Comparison of ENCODE assay signal across 7 mouse cellular contexts in the genomic region with DNA sequence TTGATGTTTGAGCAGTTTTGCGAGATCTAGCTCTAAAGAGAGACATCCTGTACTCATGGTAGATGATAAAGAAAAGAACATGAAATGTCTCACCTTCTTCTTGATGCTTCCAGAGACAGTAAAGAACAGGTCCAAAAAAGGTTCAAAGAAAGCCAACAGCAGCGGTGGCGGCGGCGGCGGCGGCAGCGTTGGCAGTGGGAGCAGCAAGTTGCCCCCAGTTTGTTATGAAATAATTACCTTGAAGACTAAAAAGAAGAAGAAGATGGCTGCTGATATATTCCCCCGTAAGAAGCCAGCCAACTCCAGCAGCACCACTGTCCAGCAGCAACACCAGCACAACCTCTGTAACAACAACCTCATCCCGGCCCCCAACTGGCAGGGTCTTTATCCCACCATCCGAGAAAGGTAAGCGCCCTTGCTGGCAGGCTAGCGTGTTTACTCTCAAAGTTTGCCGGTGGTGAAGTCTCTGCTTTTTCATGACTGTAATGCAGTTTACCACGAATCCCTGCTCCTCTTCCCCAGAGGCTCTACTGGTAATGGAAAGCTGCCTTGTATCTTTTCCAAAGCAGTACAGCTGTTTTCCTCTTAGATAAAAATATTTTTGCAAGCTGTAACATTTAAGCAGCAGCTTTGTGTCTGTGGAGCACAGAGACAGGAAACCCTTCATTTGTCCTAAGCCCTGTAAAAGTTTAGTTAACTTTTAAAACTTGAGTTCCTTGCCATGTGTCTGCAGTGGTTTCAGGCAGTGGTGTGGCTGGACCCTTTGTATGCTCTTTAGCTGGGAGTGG. TPM values are rescaled to one million over a fixed set of nuclear protein-coding genes. Genes with fewer than 3 reads are reported as not detected.
DNase-seq lines count a peak whose midpoint lies in the region; ATAC-seq and TF ChIP-seq lines count a peak whose summit lies in the region.

No protein-coding gene starts in this region.

- TF ChIP-seq CTCF in ES-Bruce4 (IDR thresholded peaks at IDR 0.05; ENCODE audit: low read depth, low read length): no peak

- no peaks in the 10 kb centered on the region for H3K27me3 ChIP-seq in ES-Bruce4 (ENCODE audit: control insufficient read depth, insufficient read depth, low read length, poor library complexity, severe bottlenecking)
- no peaks in the 10 kb centered on the region for H3K27me3 ChIP-seq in heart, embryonic 14.5 days (ENCODE audit: control insufficient read depth, insufficient read depth, low read length)
- no peaks in the 10 kb centered on the region for H3K27me3 ChIP-seq in limb, embryonic 15.5 days

- H3K9me3 ChIP-seq in ES-Bruce4 (replicated peaks; ENCODE audit: control insufficient read depth, insufficient read depth, low read length, poor library complexity, severe bottlenecking): no peaks in the 10 kb centered on the region
- no peaks in the 10 kb centered on the region for H3K9me3 ChIP-seq in heart, embryonic 14.5 days (ENCODE audit: control insufficient read depth, low read length)
- H3K9me3 ChIP-seq in limb, embryonic 15.5 days: no peaks in the 10 kb centered on the region

- H3K4me3 ChIP-seq in ES-Bruce4 (ENCODE audit: low read depth, low read length): 0 out of 2 replicates have a peak overlapping the region, but pooled peaks have one; percentile 1
- peak overlapping the region; percentile 49 to 57 for H3K4me3 ChIP-seq in heart, embryonic 14.5 days (ENCODE audit: control insufficient read depth in 1 of 2, insufficient read depth in 1 of 2, low read depth in 1 of 2, low read length in 2 of 2)
- H3K4me3 ChIP-seq in limb, embryonic 15.5 days: peak overlapping the region; percentile 47

- no peaks in the 10 kb centered on the region for H3K36me3 ChIP-seq in ES-Bruce4 (ENCODE audit: control insufficient read depth, insufficient read depth, low read length, poor library complexity, severe bottlenecking)
- H3K36me3 ChIP-seq in heart, embryonic 14.5 days (ENCODE audit: control insufficient read depth, insufficient read depth, low read length): peaks cover 26% of the 10 kb centered on the region
- H3K36me3 ChIP-seq in limb, embryonic 15.5 days: peaks cover 9% of the 10 kb centered on the region

- no peak overlapping the region for H3K27ac ChIP-seq in ES-Bruce4 (ENCODE audit: insufficient read depth, low read length)
- H3K27ac ChIP-seq in heart, embryonic 14.5 days (replicated peaks in 1 of 2; ENCODE audit: control insufficient read depth in 1 of 2, insufficient read depth in 1 of 2, low read depth in 2 of 2, low read length in 2 of 2): peak overlapping the region; percentile 87 to 89
- H3K27ac ChIP-seq in limb, embryonic 15.5 days: peak overlapping the region; percentile 90

- TF ChIP-seq POLR2A in ES-Bruce4 (IDR thresholded peaks at IDR 0.05; ENCODE audit: insufficient read depth, low read length): no peak

- WGBS in heart, embryonic 14.5 days: 43% methylated on average over 15 of the region's 15 CpGs
- 43% methylated on average over 15 of the region's 15 CpGs for WGBS in limb, embryonic 15.5 days

- no peak for TF ChIP-seq EP300 in ES-Bruce4 (IDR thresholded peaks at IDR 0.05; ENCODE audit: insufficient read depth, low read depth, low read length)

- H3K4me1 ChIP-seq in ES-Bruce4 (ENCODE audit: control insufficient read depth, insufficient read depth, low read length): peaks cover 4% of the 10 kb centered on the region
- H3K4me1 ChIP-seq in heart, embryonic 14.5 days (ENCODE audit: control insufficient read depth in 2 of 2, insufficient read depth in 2 of 2, low read length in 2 of 2): peaks cover 9 to 31% of the 10 kb centered on the region in 2 experiments
- H3K4me1 ChIP-seq in limb, embryonic 15.5 days: peaks cover 32% of the 10 kb centered on the region

- H3K4me2 ChIP-seq in heart, embryonic 14.5 days (ENCODE audit: low read length): peak overlapping the region; percentile 70
- H3K4me2 ChIP-seq in limb, embryonic 15.5 days: peak overlapping the region; percentile 50

- peak; percentile 46 for DNase-seq in cerebellum, adult 9-11 months
- DNase-seq in right cerebral cortex, adult 2 months (ENCODE audit: low spot score in 2 of 2): no peak
- no peak for DNase-seq in right cerebral cortex, postnatal 36 days (ENCODE audit: low spot score in 2 of 2)

- H3K9ac ChIP-seq in ES-Bruce4 (ENCODE audit: low read depth, poor library complexity, severe bottlenecking): 0 out of 2 replicates have a peak overlapping the region, but pooled peaks have one; percentile 14
- H3K9ac ChIP-seq in heart, embryonic 14.5 days (ENCODE audit: low read length): peak overlapping the region; percentile 70
- H3K9ac ChIP-seq in limb, embryonic 15.5 days: peak overlapping the region; percentile 32

- no peak for ATAC-seq in heart, embryonic 14.5 days (ENCODE audit: insufficient number of reproducible peaks, insufficient read depth, low FRiP score, low read depth)
- no peak for ATAC-seq in limb, embryonic 15.5 days (ENCODE audit: insufficient number of reproducible peaks, low FRiP score, low TSS enrichment, low read depth)
- ATAC-seq in erythroid progenitor cell, adult 5-6 weeks (replicated peaks; ENCODE audit: low FRiP score, poor library complexity, severe bottlenecking): no peak

RNA-seq across cellular contexts. Expression of a gene that starts 22.7 kb away (rescaled TPM):
- 12.3 and 13.6 TPM in 2 replicates for polyA plus RNA-seq in ES-Bruce4 (2011; ENCODE audit: insufficient read depth, insufficient read length, low read depth, missing spikeins)
- polyA plus RNA-seq in heart, embryonic 14.5 days (2014; fragmentation: Nextera tagmentation; extraction: Ambion mirVana): 13.3 and 14.2 TPM in 2 replicates
- 23.3 and 25.6 TPM in 2 replicates for polyA plus RNA-seq in limb, embryonic 15.5 days (2015; fragmentation: Nextera tagmentation; extraction: Ambion mirVana)
- not detected in 2 replicates for total RNA-seq in erythroid progenitor cell, adult 5-6 weeks (2015; ENCODE audit: low replicate concordance)
- total RNA-seq in erythroid progenitor cell, adult 5-6 weeks (2017; ENCODE audit: low replicate concordance): not detected in 2 replicates

Comparison
In these comparisons a context has a peak if more than half of its experiments do, and no peak if none do; other contexts are left out.
1. H3K4me3 ChIP-seq: peak in every context shown above with its lines; median percentile 53 in heart, embryonic 14.5 days; 47 in limb, embryonic 15.5 days; 1 in ES-Bruce4.
2. H3K9ac ChIP-seq: peak in every context shown above with its lines; median percentile 70 in heart, embryonic 14.5 days; 32 in limb, embryonic 15.5 days; 14 in ES-Bruce4.